Mouse (Mus musculus) thymus, postnatal 10 days (tissue): Measurements from ENCODE around the gene Adcy1.

Experiments
- DNase-seq, 2 experiments: peaks; one replicate each; pipeline ENCODE4 v3.0.0; 2021; ENCODE audit warnings: low spot score in 2 of 2

Gene Adcy1

GRCm38 (mm10) chr11:7063001-7063584 is at the start of gene Adcy1:
Gene Adcy1 (plus strand): TSS chr11:7063489.
- peak in 1 of 2 experiments; percentile 35 for DNase-seq

- DNase-seq: no peak
Observed at GRCm38 (mm10) chr11:7016907-7017306, 46.4 kb upstream of the Adcy1 start.

- no peak for DNase-seq
Observed at GRCm38 (mm10) chr11:7018078-7018477, 45.2 kb upstream of the Adcy1 start.

DNA sequence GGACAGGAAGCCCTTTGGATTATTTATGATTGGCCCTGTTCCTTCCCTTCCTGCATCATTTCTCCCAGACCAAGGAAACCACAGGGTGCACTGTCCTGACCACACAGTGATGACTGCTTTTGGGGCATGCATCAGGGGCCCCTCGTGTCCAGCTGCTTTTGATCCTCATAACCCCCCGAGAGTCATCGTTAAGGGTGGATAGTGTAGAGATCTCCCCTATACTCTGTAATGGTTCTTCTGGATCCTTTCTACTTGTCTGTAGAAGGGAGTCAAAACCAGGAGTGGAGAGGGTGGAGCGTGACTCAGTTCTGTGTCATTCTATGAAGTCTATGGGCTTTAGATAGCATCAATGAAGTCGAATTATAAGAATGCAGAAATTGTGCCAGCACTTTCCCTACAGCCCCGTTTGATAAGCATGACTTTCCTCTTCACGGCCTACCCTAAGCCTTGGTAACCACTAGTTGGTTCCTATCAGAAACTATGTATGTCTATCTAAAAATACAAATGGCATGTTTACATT is 44.2 kb upstream of the Adcy1 start:
- DNase-seq: no peak

GRCm38 (mm10) chr11:7033063-7033462 is 30.2 kb upstream of the Adcy1 start:
- DNase-seq: no peak

DNA sequence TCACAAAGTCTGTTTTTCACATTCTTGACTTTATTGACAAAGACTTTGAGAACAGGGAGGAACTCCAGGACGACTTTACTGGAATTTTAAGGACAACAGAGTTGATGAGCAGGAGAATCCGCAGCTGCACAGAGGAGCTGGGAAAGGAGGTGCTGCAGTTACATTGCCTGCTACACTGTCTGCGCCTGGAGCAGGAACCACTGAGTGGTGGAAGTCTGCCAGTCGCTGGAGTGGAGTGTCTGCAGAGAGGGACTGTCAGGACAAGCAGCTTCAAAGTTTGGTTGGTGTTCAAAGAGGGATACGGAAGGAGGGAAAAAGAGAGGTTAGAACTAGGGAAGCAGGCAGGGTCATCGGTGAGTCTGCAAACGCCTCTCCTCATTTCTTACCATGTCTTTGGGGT is 23.6 kb upstream of the Adcy1 start:
- DNase-seq: no peak

DNA sequence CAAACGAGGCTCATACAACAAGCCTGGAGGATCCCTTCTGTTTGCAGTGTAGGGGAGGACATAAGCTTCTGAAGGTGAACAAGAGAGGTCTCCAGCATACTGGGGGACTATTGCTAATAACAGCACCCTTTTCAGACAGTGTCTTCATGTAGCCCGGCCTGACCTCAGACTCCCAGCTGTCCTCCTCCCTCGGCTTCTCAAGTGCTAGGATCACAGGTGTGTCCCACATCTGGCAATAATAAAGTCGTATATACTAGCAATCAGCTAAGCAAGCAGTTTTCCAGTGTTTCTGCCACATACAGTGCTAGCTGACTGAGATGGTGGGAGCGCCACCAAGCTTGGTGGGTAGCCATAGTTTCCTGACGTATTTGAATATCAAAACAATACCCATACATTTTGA is 22.5 kb upstream of the Adcy1 start:
- DNase-seq: no peak

DNA sequence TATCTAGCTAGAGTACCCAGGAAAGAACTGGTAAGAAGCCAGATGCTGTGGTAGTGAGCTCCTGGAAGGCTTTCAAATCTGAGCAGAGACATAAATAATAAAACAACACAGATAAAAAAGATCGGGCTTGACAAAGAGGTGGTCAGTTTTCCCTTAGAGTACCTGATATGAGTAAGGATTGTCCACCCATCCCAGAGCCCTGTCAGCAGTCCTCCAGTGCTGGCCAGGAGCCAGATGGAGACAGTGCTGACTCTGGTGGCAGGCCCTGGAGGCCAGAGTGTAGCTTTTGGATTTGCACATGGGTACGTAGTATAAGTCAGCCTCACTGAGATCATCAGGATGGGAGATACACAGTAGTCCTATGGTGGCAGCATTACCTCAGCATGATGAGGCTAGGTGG is 16.1 kb upstream of the Adcy1 start:
- no peak for DNase-seq

GRCm38 (mm10) chr11:7047584-7047983 is 15.7 kb upstream of the Adcy1 start:
- DNase-seq: no peak

GRCm38 (mm10) chr11:7053710-7054109 is 9.6 kb upstream of the Adcy1 start:
- DNase-seq: no peak

- DNase-seq: no peak
Observed at GRCm38 (mm10) chr11:7054662-7055265, 8.5 kb upstream of the Adcy1 start.

DNA sequence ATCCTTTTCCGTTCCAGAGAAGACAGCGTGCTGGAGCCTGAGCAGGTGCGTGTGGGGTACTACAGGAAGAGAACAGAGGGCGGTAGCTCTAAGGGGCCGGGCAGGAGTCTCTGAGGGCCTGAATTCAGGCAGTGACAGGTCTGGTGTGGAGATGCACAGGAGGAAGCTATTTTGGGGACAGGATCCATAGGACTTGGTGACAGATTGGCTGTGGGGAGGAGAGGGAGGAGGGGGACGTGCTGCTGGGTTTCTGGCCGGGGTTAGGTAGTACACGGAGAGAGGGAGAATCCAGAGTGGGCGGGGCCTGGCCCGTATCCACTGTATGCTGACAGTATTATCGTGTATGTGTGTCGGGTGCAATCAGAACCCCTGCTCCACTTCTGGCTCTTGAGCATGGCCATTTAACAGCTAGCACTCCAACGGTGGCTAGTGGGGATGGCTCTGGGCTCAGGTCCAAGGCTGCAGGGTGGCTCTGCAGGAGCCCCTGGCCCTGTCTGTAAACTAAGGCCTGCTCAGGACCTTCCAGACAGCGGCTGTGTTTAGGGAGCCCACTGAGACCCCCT is 7.8 kb upstream of the Adcy1 start:
- no peak for DNase-seq

DNA sequence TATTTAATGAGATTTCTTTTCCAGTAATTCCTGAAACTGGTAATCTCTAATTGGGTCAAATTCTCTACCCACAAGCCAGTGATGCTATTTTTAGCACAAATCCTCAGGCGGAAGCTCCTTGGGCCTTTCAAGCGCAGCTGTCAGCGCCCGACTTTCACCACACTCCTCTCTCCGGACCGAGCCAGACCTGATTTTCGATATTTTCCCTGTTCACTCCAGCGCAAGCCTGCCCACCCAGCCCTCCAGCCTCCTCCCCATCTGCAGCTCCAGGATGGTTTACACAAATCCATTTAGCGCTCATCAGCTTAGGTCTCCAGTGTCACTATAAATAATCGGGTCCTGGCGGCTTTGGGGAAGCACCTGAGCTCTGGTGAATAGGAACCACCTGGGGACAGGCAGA is 7.2 kb upstream of the Adcy1 start:
- no peak for DNase-seq

DNA sequence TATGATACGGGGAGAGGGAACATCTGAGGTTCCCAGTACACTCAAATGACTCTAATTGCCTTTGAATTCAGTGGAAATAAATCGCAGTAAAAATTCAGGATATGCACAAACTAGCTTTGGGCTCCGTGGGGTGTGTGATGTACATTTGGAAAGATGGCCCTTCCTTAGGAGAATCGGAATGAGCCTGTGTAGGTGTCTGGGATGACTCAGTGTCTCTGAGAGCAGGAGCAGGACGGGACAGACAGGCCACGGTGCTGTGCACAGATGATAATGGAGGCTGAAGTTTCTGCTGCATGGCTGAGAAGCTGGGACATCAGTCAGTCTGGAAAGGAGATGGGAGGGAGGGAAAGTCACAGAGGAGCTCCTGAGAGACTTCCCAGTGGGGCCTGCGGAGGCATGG is 5.5 kb upstream of the Adcy1 start:
- DNase-seq: no peak

- no peak for DNase-seq
Observed at GRCm38 (mm10) chr11:7061961-7062360, 1.3 kb upstream of the Adcy1 start.

DNA sequence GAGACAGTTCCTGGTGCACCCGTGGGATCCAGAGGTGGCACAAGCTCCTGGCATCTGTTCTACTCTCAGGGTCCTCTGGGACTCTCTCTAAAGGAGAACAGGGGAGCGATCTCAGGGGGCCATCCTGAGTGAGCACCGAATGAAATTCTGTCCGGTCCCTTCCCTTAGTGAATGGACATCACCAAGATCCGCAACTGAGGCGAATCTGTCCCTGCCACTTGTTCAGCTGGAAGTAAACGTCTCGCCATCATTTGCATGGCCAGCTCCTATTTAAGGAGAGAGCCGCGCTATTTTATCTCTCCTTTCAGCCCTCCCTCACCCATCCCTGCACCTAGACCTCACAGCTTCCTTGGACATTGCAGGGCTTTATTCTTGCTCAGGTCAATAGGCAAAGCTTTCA is 723 bp upstream of the Adcy1 start:
- DNase-seq: no peak

DNA sequence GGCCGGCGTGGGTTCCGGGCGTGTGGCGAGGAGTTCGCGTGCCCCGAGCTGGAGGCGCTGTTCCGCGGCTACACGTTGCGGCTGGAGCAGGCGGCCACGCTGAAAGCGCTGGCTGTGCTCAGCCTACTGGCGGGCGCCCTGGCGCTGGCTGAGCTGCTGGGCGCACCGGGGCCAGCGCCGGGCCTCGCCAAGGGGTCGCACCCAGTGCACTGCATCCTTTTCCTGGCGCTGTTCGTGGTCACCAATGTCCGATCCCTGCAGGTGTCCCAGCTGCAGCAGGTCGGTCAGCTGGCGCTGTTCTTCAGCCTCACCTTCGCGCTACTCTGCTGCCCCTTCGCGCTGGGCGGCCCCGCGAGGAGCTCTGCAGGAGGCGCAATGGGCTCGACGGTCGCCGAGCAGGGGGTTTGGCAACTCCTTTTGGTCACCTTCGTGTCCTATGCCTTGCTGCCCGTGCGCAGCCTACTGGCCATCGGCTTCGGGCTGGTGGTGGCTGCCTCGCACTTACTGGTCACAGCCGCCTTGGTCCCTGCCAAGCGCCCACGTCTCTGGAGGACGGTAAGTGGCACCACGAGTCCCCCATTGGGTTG is 485 bp downstream of the Adcy1 start:
- peak in 1 of 2 experiments; percentile 9 for DNase-seq

- DNase-seq: no peak
Observed at GRCm38 (mm10) chr11:7064484-7065185, 1.3 kb downstream of the Adcy1 start.

GRCm38 (mm10) chr11:7065388-7065787 is 2.1 kb downstream of the Adcy1 start:
- DNase-seq: no peak

DNA sequence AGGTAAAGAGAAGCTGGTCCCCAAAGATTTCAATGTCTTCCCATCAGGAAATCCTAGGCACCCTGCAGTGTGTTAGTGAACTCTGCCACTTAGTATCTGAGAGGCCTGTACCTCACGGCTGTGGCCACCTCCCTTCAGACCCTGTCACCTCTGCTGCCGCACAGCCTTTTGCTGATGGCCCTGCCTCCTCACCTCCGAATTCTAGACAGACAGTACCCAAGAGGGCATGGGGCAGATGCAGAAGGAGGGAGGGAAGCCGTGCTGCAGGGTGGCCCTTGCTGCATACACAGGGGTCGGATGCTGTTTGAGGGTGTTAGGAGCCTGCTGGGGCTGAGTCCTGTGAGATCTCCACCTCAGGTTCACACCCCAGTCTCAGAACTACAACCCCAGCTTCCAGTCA is 2.6 kb downstream of the Adcy1 start:
- no peak for DNase-seq

GRCm38 (mm10) chr11:7067263-7067662 is 4.0 kb downstream of the Adcy1 start:
- DNase-seq: no peak

GRCm38 (mm10) chr11:7068479-7069235 is 5.4 kb downstream of the Adcy1 start:
- no peak for DNase-seq
